Comparison of ENCODE assay signal across 8 mouse cellular contexts in genomic region chr2:126673317-126674242, GRCm38 (mm10). TPM values are rescaled to one million over a fixed set of nuclear protein-coding genes. Genes with fewer than 3 reads are reported as not detected.
DNase-seq lines count a peak whose midpoint lies in the region; ATAC-seq and TF ChIP-seq lines count a peak whose summit lies in the region.

No protein-coding gene starts in this region.

- H3K9ac ChIP-seq in kidney, embryonic 14.5 days (ENCODE audit: low read depth, low read length), result peak overlapping the region; percentile 100
- H3K9ac ChIP-seq in forebrain, postnatal 0 days, result peak overlapping the region; percentile 100; the same call in 1 of the 2 replicates
- peak overlapping the region; percentile 99 for H3K9ac ChIP-seq in liver, postnatal 0 days (replicated peaks)

- H3K36me3 ChIP-seq in kidney, embryonic 14.5 days (ENCODE audit: control insufficient read depth, insufficient read depth, low read length), result no peaks in the 10 kb centered on the region; the same call in 1 of the 2 replicates
- peaks cover 27% of the 10 kb centered on the region for H3K36me3 ChIP-seq in G1E (replicated peaks)
- no peaks in the 10 kb centered on the region for H3K36me3 ChIP-seq in forebrain, postnatal 0 days (ENCODE audit: insufficient read depth)
- no peaks in the 10 kb centered on the region for H3K36me3 ChIP-seq in liver, postnatal 0 days (replicated peaks; ENCODE audit: insufficient read depth, low read length)

- H3K27ac ChIP-seq in kidney, embryonic 14.5 days (ENCODE audit: low read depth, low read length), result peak overlapping the region; percentile 99; the same call in 1 of the 2 replicates
- peak overlapping the region; percentile 100; the same call in 1 of the 2 replicates for H3K27ac ChIP-seq in forebrain, postnatal 0 days (ENCODE audit: low read depth, low read length)
- peak overlapping the region; percentile 100 for H3K27ac ChIP-seq in liver, postnatal 0 days (ENCODE audit: low read depth)

- peak overlapping the region; percentile 57 for H3K4me2 ChIP-seq in kidney, embryonic 14.5 days (replicated peaks; ENCODE audit: low read depth, low read length)
- peak overlapping the region; percentile 78 for H3K4me2 ChIP-seq in forebrain, postnatal 0 days (ENCODE audit: low read depth)
- H3K4me2 ChIP-seq in liver, postnatal 0 days (ENCODE audit: low read depth, low read length), result peak overlapping the region; percentile 84

- peak overlapping the region; percentile 94 for H3K4me3 ChIP-seq in kidney, embryonic 14.5 days (ENCODE audit: low read length)
- peak overlapping the region; percentile 89 for H3K4me3 ChIP-seq in G1E (ENCODE audit: low read depth, low read length)
- peak overlapping the region; percentile 98 for H3K4me3 ChIP-seq in forebrain, postnatal 0 days (ENCODE audit: low read depth, low read length)
- peak overlapping the region; percentile 85 for H3K4me3 ChIP-seq in liver, postnatal 0 days (ENCODE audit: low read depth, low read length)

- no peak for DNase-seq in kidney, adult 9 months
- DNase-seq in G1E (ENCODE audit: low spot score), result no peak
- DNase-seq in forebrain, postnatal 0 days, result no peak
- peak; percentile 17 for DNase-seq in liver, postnatal 0 days
- DNase-seq in thymus, postnatal 36 days, result peak; percentile 19 to 34
- no peak for DNase-seq in layer of hippocampus, adult 18-20 months (ENCODE audit: low spot score in 2 of 2)
- DNase-seq in Muller cell, postnatal 12 days (ENCODE audit: inconsistent ontology term), result no peak

- no peaks in the 10 kb centered on the region for H3K27me3 ChIP-seq in kidney, embryonic 14.5 days (ENCODE audit: control insufficient read depth, insufficient read depth, low read length)
- H3K27me3 ChIP-seq in G1E (ENCODE audit: insufficient read depth, low read length), result no peaks in the 10 kb centered on the region
- no peaks in the 10 kb centered on the region for H3K27me3 ChIP-seq in forebrain, postnatal 0 days (ENCODE audit: insufficient read depth, low read length)
- no peaks in the 10 kb centered on the region for H3K27me3 ChIP-seq in liver, postnatal 0 days (ENCODE audit: insufficient read depth, low read length)

- no peak for TF ChIP-seq CTCF in G1E (IDR thresholded peaks at IDR 0.05; ENCODE audit: low read depth, low read length)
- TF ChIP-seq CTCF in forebrain, postnatal 0 days (IDR thresholded peaks at IDR 0.05; ENCODE audit: low read depth), result no peak
- TF ChIP-seq CTCF in liver, postnatal 0 days (IDR thresholded peaks at IDR 0.05; ENCODE audit: low read depth), result no peak

- no peak for ATAC-seq in kidney, embryonic 14.5 days (ENCODE audit: low FRiP score, low TSS enrichment)
- ATAC-seq in G1E (ENCODE audit: extremely low read depth, insufficient number of reproducible peaks, low FRiP score, poor library complexity, severe bottlenecking), result peak; percentile 30
- no peak for ATAC-seq in forebrain, postnatal 0 days
- no peak for ATAC-seq in liver, postnatal 0 days

- no peak; the same call in 1 of the 2 replicates for TF ChIP-seq EP300 in liver, postnatal 0 days (IDR thresholded peaks at IDR 0.05; ENCODE audit: low read depth)

- WGBS in kidney, embryonic 14.5 days, result 58% methylated on average over 13 of the region's 13 CpGs
- 58% methylated on average over 13 of the region's 13 CpGs for WGBS in forebrain, postnatal 0 days
- whole genome bisulfite sequencing in liver, postnatal 0 days (ENCODE audit: insufficient replicate concordance), result 24% methylated on average over 13 of the region's 13 CpGs

- peaks cover 23% of the 10 kb centered on the region for H3K4me1 ChIP-seq in kidney, embryonic 14.5 days (ENCODE audit: control insufficient read depth, insufficient read depth, low read length)
- H3K4me1 ChIP-seq in G1E (ENCODE audit: insufficient read depth, low read depth, low read length), result peaks cover 30% of the 10 kb centered on the region
- H3K4me1 ChIP-seq in forebrain, postnatal 0 days (ENCODE audit: insufficient read depth), result peaks cover 32% of the 10 kb centered on the region
- H3K4me1 ChIP-seq in liver, postnatal 0 days (ENCODE audit: insufficient read depth), result peaks cover 22% of the 10 kb centered on the region

- H3K9me3 ChIP-seq in kidney, embryonic 14.5 days (ENCODE audit: control insufficient read depth, low read length), result no peaks in the 10 kb centered on the region
- H3K9me3 ChIP-seq in G1E (replicated peaks), result no peaks in the 10 kb centered on the region
- H3K9me3 ChIP-seq in forebrain, postnatal 0 days (ENCODE audit: low read length), result no peaks in the 10 kb centered on the region
- H3K9me3 ChIP-seq in liver, postnatal 0 days (ENCODE audit: low read length), result no peaks in the 10 kb centered on the region

RNA-seq across cellular contexts. Expression of gene Gabpb1, which starts 2.6 kb away (rescaled TPM):
- polyA plus RNA-seq in kidney, embryonic 14.5 days (2014; fragmentation: Nextera tagmentation; extraction: Ambion mirVana), result 47.4 and 65.8 TPM in 2 replicates
- 71.9 and 73.8 TPM in 2 replicates for total RNA-seq in G1E (2014; fragmentation: Nextera tagmentation)
- 22.3 and 26.2 TPM in 2 replicates for total RNA-seq in G1E (2017)
- 3.9 and 4.6 TPM in 2 replicates for polyA plus RNA-seq in G1E (2012)
- total RNA-seq in forebrain, postnatal 0 days (2014; rRNA removed), result 23.9 and 27.6 TPM in 2 replicates
- polyA plus RNA-seq in forebrain, postnatal 0 days (2015; fragmentation: Nextera tagmentation; extraction: Ambion mirVana), result 23.9 and 30.3 TPM in 2 replicates
- polyA plus RNA-seq in liver, postnatal 0 days (2015; fragmentation: Nextera tagmentation; extraction: Ambion mirVana), result 12.6 and 13.2 TPM in 2 replicates
- 10 to 100 TPM; 15.4 to 19.6 TPM for total RNA-seq in layer of hippocampus, adult 18-20 months (2021)

RNA-seq across cellular contexts. Expression of gene Usp8, which starts 33.5 kb away (rescaled TPM):
- polyA plus RNA-seq in kidney, embryonic 14.5 days (2014; fragmentation: Nextera tagmentation; extraction: Ambion mirVana), result 18.5 and 41.7 TPM in 2 replicates
- total RNA-seq in G1E (2014; fragmentation: Nextera tagmentation) (72.1 and 81.5 TPM in 2 replicates), G1E (2017) (40.5 and 52.2 TPM in 2 replicates)
- 15.5 and 19.4 TPM in 2 replicates for polyA plus RNA-seq in G1E (2012)
- total RNA-seq in forebrain, postnatal 0 days (2014; rRNA removed), result 14.5 and 17.9 TPM in 2 replicates
- 10.5 and 15.4 TPM in 2 replicates for polyA plus RNA-seq in forebrain, postnatal 0 days (2015; fragmentation: Nextera tagmentation; extraction: Ambion mirVana)
- polyA plus RNA-seq in liver, postnatal 0 days (2015; fragmentation: Nextera tagmentation; extraction: Ambion mirVana), result 11.2 and 12.9 TPM in 2 replicates
- total RNA-seq in layer of hippocampus, adult 18-20 months (2021), result 10 to 100 TPM; 51.3 to 55.4 TPM

RNA-seq across cellular contexts. Expression of gene Hdc, which starts 54.5 kb away (rescaled TPM):
- 16.3 and 45.6 TPM in 2 replicates for polyA plus RNA-seq in kidney, embryonic 14.5 days (2014; fragmentation: Nextera tagmentation; extraction: Ambion mirVana)
- total RNA-seq in G1E (2014; fragmentation: Nextera tagmentation) (17.9 and 21.5 TPM in 2 replicates), G1E (2017) (42.0 and 49.8 TPM in 2 replicates)
- 2.1 and 2.6 TPM in 2 replicates for polyA plus RNA-seq in G1E (2012)
- 7.9 and 8.3 TPM in 2 replicates for total RNA-seq in forebrain, postnatal 0 days (2014; rRNA removed)
- polyA plus RNA-seq in forebrain, postnatal 0 days (2015; fragmentation: Nextera tagmentation; extraction: Ambion mirVana), result 3.6 and 5.7 TPM in 2 replicates
- polyA plus RNA-seq in liver, postnatal 0 days (2015; fragmentation: Nextera tagmentation; extraction: Ambion mirVana), result 4.5 and 6.0 TPM in 2 replicates
- 1 to 10 TPM; 1.2 to 2.2 TPM for total RNA-seq in layer of hippocampus, adult 18-20 months (2021)

Comparison
In these comparisons a context has a peak if more than half of its experiments do, and no peak if none do; other contexts are left out.
1. DNase-seq: peak in liver, postnatal 0 days (single experiment) and thymus, postnatal 36 days (2 of 2); none in kidney, adult 9 months (single experiment), G1E (single experiment), forebrain, postnatal 0 days (single experiment), layer of hippocampus, adult 18-20 months (0 of 2) and Muller cell, postnatal 12 days (single experiment).
2. Peak in every context shown above with its lines, with median percentiles within 50 percentile points of each other: H3K27ac ChIP-seq, H3K4me2 ChIP-seq, H3K4me3 ChIP-seq and H3K9ac ChIP-seq.